Mouse (Mus musculus) c-Kit-positive CD71-positive TER-119-negative erythroid progenitor cells, embryonic 14.5 days (primary cell): ENCODE results near the gene Lmf1.

Experiments
- DNase-seq: peaks from one replicate; pipeline ENCODE4 v3.0.0-alpha.2; 2013; ENCODE audit warnings: low read depth

Gene Lmf1

DNA sequence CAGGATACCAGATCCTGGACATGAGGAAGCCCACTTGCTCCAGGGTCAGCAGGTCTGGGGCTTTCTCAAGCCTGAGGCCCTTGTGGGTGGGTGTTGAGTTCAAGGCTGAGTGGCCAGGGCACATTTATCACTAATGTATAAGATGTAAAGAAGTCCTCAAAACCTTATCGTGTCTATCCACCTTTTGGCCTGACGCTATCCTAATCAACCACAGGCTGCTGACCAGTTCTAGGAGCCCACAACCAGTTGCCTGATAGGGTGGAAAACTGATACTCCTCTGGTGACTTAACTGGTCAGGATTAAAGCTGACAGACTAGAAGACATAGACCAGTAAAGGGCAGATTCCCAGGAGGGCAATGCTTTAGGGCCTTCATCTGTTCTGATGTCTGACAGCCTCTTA, 131.1 kb downstream of the Lmf1 start:
- no peak for DNase-seq

DNA sequence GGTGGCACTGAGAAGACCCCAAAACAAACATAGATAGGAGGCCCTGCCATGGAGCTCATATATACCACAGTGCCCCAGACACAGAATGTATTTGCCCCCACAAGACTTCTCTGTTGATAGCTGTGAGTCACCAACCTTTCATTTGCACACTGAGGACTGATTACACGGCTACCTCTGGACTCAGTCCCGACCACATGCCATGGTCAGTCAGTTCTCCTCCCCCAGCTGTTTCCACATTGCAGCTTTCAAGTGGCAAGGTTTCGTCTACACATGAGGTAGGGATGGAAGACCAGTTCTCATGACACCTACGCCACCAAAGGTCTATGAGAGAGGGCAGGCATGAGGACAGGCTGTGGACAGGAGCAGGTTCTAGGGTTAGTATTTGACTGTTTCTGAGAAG, 132.3 kb downstream of the Lmf1 start:
- no peak for DNase-seq
